Mouse (Mus musculus) heart, adult 10 weeks (tissue): ENCODE data around the gene Slc22a15. TPM values are rescaled to one million over a fixed set of nuclear protein-coding genes. Genes with fewer than 3 reads are reported as not detected.

Source experiments
- polyA plus RNA-seq: library from polyadenylated mRNA; stranded (reverse); fragments of 350-450 nt; fragmentation: Illumina TruSeq; extraction: RNeasy Lipid Tissue Mini Kit (QIAGEN cat#74804); gene quantifications from one replicate; pipeline ENCODE4 v1.2.3, GENCODE M21; 2014; ENCODE audit warnings: low read depth, low replicate concordance

Slc22a15 gene
- 2.4 TPM for polyA plus RNA-seq

GRCm38 (mm10) chr3:101923843-101924740 is at the start of gene Slc22a15:
TSS of gene Slc22a15 (minus strand) at chr3:101924453.

DNA sequence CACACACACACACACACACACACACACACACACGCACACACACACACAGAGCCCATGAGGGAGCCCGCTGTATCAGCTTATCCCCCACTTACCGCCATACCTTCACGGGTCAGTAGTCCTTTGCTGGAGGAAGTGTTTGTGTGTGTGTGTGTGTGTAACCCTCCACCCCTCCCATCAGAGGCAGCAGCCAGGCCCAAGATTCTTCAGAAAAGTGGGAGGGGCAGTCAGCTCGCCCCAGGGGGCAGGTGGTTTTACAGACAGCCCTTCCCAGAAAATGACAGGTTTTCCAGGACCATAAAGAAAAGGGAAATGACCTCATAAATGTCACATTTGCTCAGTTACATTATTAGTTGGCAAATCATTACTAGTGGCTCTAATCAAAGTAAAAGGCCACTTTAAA is 75.4 kb downstream of the Slc22a15 start, which contains the start of gene Mab21l3:
Gene Mab21l3 (minus strand): TSS at position 144 of the 400 bp plus-strand sequence.

Other genes starting within 250 kb of the Slc22a15 start
- not detected for gene Mab21l3, start 75.5 kb downstream of the Slc22a15 start, polyA plus RNA-seq
- gene Nhlh2, start 85.6 kb upstream of the Slc22a15 start, polyA plus RNA-seq: not detected
- gene Casq2, start 162.0 kb upstream of the Slc22a15 start, polyA plus RNA-seq: 770 TPM